Mouse (Mus musculus): ENCODE data around the gene Kbtbd7.
A peak's percentile ranks its signal among the peaks of the same experiment; 100 is the strongest.

The Kbtbd7 gene

DNA sequence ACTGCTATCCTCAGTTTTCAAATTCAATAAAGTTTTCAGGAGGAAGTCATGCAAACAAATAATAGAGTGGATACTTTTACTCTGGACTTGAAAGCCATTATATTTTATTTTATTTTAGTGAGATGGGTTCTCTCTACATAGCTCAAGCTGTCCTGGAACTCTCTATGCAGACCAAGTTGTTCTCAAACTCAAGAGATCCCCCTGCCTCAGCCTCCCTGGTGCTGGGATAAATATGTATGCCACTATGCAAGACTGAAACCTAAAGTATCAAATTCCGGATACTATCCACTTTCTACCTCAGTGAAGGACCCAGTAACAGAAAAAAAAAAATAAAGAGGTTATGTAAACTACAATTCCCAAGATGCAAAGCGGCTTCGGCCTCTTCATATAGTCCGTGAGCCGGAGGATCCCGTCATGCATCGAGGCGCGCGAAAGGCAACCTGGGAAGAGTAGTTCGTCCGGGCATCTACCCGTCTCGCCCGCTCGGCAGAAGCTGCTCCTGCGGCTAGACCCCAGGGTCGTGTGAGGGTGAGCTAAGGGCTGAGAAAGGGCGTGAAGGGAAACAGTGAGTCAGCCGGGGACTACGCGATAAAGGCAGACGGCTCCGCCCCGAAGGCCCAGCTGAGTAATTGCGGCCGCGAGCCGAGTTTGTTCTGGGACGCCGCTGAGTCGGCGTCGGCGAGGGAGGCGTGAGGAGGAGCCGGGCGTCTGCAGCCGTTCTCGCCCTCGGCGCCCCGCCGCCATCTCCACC is at the start of gene Kbtbd7:
TSS of gene Kbtbd7 (plus strand) at position 533 of the 751 bp plus-strand sequence.
- DNase-seq: peak; percentile 94 to 96

DNA sequence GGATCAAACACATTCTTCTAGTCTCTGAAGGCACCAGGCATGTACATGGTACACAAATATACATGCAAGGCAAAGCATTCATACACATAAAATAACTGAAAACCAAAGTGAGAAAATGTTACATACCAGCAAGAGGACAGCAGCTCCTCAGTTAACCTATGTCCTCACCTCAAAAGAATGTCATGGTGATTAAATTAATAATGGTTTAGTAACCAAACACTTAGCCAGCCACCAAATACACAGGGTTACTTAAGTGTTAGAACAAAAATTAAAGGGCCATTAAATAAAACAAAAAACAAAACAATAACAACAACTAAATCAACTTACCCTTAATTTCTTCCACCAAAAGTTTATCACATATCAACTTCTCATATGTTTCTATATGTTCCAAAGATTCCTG is 49.3 kb upstream of the Kbtbd7 start:
- no peak for DNase-seq

DNA sequence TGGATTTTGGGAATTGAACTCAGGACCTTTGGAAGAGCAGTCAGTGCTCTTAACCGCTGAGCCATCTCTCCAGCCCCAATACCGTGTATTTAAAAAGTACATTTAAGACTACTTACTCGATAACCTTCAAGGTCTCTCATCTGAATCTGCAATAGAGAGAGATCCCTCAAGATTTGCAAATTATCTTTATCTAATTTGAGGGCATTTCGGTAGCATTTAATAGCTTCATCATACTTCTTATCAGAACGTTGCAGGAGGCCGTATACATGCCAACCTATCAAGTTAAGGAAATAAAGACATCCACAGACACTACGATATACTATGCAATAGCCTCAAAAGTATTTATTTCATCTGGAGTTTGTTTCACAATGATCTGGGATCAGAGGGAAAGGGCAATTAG is 43.2 kb upstream of the Kbtbd7 start:
- DNase-seq: no peak

DNA sequence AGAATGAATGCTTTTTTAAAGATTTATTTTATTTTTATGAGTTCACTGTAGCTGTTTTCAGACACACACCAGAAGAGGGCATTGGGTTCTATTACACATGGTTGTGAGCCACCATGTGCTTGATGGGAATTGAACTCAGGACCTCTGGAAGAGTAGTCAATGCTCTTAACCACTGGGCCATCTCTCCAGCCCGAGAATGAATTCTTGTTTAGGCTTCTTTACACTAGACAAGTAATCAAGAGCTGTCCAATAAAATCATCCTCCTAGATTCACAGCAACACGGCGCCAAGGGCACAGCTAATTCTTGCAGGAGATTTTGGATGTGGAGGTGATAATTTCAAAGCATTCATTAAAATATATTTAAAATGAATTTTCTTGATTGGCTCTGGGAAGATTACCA is 38.0 kb upstream of the Kbtbd7 start:
- DNase-seq: no peak

DNA sequence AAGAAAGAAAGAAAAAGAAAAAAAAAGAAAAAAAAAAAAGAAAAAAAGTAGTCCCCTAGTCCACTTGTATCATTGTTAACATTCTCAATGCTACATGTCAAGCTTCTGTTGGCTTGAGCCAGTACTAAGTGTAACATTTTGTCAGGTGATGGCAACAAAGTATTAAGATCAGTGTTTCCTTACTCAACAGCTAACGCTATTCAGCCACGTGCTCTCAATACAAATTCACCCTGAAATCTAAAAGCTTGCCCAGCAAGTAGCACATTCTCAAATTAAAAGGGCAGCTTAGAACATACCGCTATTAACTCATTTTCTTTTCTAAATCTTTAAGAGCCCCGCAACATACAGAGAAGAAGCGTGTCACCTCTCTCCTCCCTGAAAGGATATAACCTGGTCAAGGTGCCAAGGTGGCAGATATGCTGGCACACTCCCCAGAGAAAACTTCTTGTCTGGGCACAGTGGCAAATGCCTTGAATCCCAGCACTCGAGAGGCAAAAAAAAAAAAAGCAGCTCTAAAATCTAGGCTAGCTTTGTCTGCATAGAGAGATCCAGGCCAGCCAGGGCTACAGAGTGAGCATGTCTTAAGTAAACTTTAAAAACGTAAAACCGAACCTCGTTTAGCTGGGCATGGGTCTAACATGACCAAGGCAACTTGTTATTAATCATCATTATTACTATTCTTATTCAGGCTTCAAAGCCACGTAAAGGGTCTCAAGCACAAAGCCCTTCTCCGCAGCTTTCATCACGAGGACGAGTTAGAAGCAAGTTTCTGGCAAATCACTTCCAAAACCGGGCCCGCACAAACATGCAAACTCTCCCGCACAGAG is 36.7 kb upstream of the Kbtbd7 start:
- no peak for DNase-seq

DNA sequence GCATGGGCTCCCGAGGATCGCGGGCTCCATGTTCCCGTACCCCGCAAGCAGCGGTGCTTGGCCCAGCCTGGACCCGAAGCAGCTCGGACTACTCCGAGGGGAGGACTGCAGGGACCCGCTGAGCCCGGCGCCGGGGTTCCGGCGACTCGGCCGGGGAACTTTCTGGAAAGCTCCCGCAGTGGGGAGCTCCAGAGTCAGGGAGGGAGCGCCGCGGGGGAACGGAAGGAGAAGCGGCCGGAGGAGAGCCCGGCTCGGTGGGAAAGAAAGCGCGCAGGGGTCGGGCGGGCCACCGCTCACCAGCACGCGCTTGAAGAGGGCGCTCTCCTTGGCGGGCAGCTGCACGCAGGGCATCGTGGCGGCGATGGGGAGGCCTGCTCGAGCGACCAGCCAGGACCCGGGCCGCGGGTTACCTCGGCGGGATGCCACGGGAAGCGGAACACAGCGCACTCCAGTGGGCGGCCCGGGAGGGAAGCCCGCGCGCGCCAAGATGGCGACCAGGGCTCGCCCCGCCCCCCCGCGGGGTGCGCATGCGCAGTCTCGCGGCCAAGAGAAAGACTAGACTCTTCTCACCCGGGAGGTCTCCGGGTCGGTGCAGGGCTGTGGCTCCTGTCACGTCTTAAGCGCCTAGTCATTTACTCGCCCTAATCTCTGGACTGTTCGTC is 35.9 kb upstream of the Kbtbd7 start, which contains the start of gene Naa16:
TSS of gene Naa16 (minus strand) at position 514 of the 662 bp plus-strand sequence.
- DNase-seq: peak; percentile 85

DNA sequence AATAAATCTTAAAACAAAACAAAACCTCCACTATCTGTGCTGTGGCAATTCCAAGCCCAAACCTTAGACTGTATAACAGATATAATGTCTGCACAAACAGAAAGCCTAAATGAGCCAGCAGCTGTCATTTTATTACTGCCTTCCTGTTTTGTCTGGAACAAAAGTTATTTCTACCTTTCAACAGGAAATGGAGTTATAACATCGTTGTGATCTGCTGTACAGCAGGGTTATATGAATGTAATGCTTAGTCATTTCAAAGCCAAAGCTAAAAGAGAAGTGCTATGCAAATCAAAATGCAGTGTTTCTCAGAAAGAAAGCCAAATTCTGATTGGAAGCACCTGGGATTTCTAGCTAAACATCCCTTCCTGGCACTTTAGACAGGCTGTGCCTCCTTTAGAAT is 33.0 kb upstream of the Kbtbd7 start:
- no peak for DNase-seq

DNA sequence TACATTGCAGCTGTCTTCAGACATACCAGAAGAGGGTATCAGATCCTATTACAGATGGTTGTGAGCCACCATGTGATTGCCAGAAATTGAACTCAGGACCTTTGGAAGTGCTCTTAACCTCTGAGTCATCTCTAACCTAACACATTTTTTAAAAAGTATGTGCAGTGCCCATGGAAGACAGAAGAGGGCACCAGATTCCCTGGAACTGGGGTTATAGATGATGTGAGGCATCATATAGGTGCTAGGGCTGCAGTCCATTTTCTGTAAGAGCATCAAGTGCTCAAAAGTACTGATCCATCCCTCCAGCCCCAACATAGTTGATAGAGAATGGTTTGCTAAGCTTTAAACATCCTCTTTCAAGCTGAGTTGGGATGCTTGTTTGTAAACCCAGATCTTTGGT is 31.7 kb upstream of the Kbtbd7 start:
- peak in 1 of 2 experiments; percentile 20 for DNase-seq

DNA sequence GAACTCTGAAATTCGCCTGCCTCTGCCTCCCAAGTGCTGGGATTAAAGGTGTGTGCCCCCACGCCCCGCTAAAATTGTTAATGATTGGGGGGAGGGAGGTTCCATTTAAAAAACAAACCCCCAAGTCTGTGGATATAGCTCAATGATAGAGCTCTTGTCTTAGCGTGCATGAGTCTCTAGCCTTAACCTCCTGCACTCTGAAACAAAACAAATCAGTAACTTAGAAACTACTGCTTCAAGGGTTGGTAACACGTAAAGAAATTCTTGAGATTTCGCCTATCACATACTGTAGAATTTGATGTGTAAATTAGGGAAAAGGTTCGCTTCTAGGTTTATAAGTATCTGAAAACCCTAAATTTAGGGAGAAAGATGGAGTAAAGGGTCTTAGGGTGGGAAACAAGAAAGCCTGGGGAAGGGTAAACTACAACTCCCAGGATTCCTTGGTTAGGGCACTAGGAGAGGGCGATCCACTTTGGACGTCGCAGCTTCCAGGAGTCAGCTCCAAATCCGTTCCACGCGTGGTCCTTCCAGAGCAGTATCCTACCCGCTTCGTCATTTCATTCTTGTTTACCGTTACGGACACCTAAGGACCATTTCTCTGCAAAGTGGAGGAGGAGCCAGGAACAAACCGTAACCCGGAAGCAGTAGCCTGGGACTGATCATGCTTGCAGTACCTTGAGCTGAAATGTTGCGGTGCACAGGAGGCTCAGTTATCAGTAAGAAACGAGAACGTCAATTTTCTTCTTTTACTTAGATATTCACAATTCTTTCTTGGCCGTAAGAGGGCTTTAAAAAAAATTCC is 28.8 kb upstream of the Kbtbd7 start, which contains the start of gene Mtrf1:
TSS of gene Mtrf1 (plus strand) at position 452 of the 802 bp plus-strand sequence.
- peak; percentile 32 to 47 for DNase-seq

DNA sequence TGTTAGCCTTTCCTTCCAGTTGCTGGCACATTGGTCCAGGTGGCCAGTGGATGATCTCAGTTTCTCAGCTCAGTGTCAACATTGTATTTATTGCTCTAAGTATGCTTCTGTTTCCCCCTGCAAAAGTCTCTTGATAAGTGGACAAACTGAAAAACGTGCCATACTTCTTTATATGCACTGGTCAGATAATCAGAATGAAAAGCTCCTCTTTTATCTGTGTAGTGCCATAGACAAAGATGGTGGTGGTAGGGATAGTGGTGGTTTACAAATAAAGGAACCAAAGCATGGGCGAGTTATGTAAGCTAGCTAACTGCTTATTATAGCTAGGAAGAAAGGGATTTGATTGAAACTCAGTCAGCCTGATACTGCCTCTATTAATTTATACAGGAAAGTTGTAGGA is 18.7 kb upstream of the Kbtbd7 start:
- DNase-seq: no peak

DNA sequence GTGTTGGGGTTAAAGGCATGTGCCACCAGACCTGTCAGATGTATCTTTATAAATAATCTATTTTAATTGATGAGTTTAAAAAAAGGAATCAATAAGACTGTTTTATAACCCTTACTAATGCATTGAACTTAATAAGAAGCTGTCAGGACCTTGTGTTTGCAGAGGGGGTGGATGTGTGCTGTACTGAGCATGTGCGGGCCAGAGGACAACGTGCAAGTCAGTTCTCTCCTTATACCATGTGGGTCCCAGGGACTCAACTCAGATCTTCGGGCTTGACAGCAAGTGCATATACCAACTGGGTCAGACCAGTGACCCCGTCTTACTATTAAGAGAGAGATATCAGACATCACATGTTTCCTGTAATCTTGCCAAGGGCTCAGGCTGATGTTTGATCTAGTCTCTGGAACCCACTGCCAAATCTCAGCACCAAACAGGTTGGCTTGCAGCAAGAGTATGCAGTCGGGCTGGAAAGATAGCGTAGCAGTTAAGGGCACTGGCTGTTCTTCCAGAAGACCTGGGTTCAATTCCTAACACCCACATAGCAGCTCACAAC is 17.0 kb upstream of the Kbtbd7 start:
- no peak for DNase-seq

DNA sequence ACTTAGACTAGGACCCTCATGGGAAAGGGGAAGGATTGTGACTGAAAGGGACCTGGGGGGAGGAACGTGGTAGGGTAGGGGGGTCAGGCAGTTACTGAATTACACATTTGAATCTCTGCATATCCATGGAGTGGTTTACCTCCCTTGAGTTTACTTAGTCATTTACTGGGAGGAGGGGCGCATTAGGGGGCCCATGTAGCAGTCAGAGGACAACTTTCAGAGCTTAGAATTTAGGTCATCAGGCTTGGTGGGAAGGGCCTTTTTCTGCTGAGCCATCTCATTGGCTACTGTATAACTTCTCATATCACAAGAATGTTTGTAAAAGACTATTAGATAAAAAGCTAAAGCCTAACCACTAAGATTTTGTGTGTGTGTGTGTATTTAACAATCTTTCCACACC is 15.6 kb upstream of the Kbtbd7 start:
- no peak for DNase-seq

DNA sequence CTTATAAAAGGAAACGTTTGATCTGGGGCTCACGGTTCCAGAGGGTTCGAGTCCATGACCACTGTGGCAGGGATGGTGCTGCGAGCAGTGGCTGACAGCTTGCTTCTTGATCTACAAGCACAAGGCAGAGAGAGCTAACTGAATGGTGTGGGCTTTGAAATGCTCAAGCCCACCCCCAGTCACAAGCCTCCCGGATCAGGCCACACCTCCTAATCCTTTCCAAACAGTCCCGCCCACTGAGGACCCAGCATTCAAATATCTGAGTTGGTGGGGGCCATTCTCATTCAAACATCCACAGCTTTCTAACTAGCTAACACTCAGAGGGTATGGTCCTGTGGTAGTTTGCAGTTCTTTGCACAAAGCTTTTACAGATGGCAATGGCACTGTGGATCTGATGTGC is 13.2 kb upstream of the Kbtbd7 start:
- DNase-seq: no peak

DNA sequence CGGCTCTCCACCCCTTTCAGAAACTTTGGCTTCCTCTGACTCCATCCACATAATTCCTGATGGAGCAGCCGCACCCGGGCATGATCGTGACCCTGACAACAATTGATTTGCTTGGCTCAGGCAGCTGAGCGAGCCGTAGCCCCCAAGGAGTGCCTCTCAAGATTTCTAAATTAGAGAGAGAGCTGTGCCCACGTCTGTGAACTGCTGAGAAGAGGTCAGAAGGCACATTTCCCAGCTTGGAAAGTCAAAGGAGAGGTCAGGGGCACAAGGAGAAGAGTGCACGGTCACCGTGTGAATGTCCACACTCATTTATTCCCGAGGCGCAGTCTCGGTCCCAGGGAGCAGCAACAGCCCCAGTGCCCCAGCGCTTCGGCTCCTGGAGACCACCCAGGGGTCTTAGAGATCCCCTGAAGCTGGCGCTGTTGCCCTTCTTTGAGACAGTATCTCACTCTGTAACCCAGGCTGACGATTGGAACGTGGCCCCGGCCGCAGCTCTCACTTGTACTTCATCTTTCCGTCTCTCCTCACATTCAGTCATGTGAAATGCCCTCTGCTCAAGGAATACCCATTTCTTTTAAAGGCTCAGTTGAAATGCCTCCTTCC is 6.1 kb upstream of the Kbtbd7 start:
- DNase-seq: no peak

DNA sequence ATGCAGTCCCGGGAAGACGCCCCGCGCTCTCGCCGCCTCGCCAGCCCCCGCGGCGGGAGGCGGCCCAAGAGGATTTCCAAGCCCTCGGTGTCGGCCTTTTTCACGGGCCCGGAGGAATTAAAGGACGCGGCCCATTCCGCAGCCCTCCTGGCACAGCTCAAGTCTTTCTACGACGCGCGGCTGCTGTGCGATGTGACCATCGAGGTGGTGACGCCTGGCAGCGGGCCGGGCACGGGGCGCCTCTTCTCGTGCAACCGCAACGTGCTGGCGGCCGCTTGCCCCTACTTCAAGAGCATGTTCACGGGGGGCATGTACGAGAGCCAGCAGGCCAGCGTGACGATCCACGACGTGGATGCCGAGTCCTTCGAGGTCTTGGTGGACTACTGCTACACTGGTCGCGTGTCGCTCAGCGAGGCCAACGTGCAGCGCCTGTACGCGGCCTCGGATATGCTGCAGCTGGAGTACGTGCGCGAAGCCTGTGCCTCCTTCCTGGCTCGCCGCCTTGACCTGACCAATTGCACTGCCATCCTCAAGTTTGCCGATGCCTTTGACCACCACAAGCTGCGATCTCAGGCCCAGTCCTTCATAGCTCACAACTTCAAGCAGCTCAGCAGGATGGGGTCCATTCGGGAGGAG is 537 bp downstream of the Kbtbd7 start:
- DNase-seq: peak in 1 of 2 experiments; percentile 12

DNA sequence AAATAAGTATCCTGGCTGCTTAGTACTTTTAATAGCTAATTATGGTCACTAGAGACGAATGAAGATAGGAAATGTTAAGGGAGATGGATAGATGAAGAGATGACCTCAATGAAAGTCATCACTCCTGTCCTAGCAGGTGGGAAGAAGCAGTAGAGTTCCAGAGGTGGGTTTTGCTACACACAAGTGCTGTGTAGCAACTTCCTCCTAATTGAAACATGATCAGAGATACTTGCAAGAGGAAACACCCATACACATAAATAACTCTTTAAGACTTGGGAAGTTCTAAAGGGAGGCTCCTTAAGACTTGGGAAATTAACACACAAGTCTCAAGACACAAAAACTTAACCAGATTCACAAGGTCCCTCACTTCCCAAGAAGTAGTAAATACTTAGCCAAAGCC is 7.8 kb downstream of the Kbtbd7 start:
- no peak for DNase-seq

DNA sequence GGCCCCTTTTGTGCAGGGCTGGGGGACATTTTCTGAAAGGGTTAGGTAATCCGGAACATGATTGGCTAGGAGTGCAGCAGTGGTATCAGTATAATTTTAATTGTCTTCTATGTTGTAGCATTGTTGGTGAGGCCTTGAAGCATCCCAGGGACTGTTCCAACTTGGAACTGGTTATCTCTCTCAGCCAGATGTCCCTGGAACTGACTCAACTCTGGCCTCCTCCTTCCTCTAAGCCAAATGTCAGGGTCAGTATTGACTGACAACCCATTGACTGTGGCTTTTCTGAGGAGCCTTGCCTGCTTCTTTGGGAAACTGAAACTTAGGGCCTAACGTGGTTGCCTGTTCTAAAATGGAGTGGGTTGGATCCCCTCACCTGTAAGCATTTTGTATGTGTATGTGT is 14.3 kb downstream of the Kbtbd7 start:
- no peak for DNase-seq

DNA sequence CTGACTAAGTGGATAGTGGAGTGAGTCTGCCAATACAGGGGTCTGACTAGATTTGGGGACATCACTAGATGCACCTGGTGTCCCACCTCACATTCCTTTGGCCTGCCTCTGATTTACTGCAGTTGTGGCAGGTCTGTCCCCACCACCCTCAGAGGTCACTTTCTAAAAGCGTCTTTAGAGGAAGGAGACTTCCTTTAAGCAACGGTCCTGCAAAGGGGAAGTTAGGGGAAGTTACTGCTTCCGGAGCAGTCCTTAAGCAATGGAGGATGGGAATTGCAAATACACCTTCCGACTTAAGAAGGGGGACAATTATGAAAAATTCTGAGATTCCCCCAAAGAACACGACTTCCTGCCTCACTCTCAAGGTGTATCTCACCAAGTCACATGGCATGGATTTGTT is 15.1 kb downstream of the Kbtbd7 start:
- no peak for DNase-seq

DNA sequence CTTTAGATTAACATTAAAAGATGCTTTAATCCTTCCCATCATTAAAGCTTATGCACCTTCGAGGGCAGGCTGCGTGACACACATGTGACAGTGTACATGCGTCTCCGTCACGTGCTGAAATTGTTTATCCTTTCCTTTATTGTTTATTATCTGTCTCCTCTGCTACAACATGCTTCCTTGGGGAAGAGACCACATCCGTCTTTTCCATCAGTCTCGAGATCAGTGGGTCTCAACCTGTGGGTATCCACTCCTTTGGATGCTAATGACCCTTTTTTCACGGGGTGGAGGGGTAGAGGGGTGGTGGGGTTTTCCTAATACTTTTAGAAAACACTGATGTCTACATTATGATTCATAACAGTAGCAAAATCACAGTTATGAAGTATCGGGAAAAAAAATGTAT is 18.3 kb downstream of the Kbtbd7 start:
- no peak for DNase-seq

DNA sequence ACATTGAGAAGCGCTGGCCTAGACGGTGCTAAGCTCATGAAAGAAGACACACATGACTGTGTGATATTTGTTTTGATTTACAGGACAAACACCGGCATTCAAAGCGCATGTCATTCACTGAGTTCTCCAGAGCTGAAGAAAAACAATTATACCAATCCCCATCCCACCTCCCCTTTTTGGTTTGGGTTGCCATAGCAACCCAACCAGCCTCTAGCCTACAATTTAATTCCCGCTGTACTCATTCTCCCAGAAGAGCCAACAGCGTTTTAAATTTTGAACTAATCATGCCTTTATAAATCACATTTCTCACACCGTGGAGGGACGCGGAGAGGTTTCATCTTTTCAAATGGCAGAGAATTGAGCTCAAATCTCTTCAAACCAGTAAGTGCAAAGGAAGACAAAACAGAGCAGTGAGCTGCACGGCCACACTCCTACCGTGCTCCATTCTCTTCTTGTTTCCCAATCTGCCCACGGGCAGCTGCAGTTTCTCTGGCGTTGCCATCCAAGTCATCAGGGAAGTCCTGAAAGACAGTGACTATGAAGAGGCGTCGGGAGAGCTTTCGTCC is 18.8 kb downstream of the Kbtbd7 start:
- no peak for DNase-seq
